Mouse (Mus musculus) midbrain, postnatal 0 days (tissue): Measurements from ENCODE around the gene Clcn7. TPM values are rescaled to one million over a fixed set of nuclear protein-coding genes. Genes with fewer than 3 reads are reported as not detected.
"Not testable (repeated sequence)": the region's sequence is repeated elsewhere in the genome, so short reads cannot be mapped to it uniquely, and the experiment has no call there.

Source experiments
- ATAC-seq: fragments of 200-750 bp; cut with Nextera tagmentation; 2 replicates; pipeline ENCODE4 v1.8.0; 2017; ENCODE audit warnings: moderate number of reproducible peaks, mild to moderate bottlenecking, moderate TSS enrichment, moderate library complexity; ENCODE audit not compliant: low FRiP score
- DNase-seq: peaks from one replicate; pipeline ENCODE4 v3.0.0-alpha.2; 2015; ENCODE audit warnings: low spot score
- H3K27ac ChIP-seq: fragments of 300-500 bp; sonication (generic); 2 replicates; pipeline ENCODE4 v1.5.1; 2014; ENCODE audit warnings: low read depth, mild to moderate bottlenecking, low read length, mixed read lengths
- H3K27me3 ChIP-seq: fragments of 300-500 bp; sonication (generic); 2 replicates; pipeline ENCODE4 v1.6.1; 2014; ENCODE audit warnings: low read length, control low read depth, mixed read lengths; ENCODE audit not compliant: insufficient read depth
- H3K36me3 ChIP-seq: fragments of 300-500 bp; sonication (generic); 2 replicates; pipeline ENCODE4 v1.6.1; 2014; ENCODE audit warnings: low read length, control low read depth, mixed read lengths; ENCODE audit not compliant: insufficient read depth
- H3K4me1 ChIP-seq: fragments of 300-500 bp; sonication (generic); 2 replicates; pipeline ENCODE4 v1.6.1; 2014; ENCODE audit warnings: mild to moderate bottlenecking, control low read depth, antibody characterized with exemption, low read length, mixed read lengths; ENCODE audit not compliant: insufficient read depth
- H3K4me2 ChIP-seq: fragments of 300-500 bp; sonication (generic); 2 replicates; pipeline ENCODE4 v1.6.1; 2014; ENCODE audit warnings: low read depth, mild to moderate bottlenecking, low read length, mixed read lengths; ENCODE audit not compliant: poor library complexity, severe bottlenecking
- H3K4me3 ChIP-seq: fragments of 300-500 bp; sonication (generic); 2 replicates; pipeline ENCODE4 v1.5.1; 2014; ENCODE audit warnings: low read depth, mild to moderate bottlenecking, low read length, moderate library complexity
- H3K9ac ChIP-seq: fragments of 300-500 bp; sonication (generic); replicated peaks from 2 replicates; pipeline ENCODE4 v1.6.1; 2014; ENCODE audit warnings: mild to moderate bottlenecking, low read length, moderate library complexity, mixed read lengths; ENCODE audit not compliant: poor library complexity, severe bottlenecking
- H3K9me3 ChIP-seq: fragments of 300-500 bp; sonication (generic); 2 replicates; pipeline ENCODE4 v1.6.1; 2016; ENCODE audit warnings: low read length, control low read depth
- CTCF ChIP-seq: IDR thresholded peaks from 2 replicates; pipeline ENCODE4 v1.5.1; 2016; ENCODE audit warnings: antibody characterized with exemption, mild to moderate bottlenecking
- WGBS: fragments of 180-500 bp; shearing (Covaris S2); extraction: QIAGEN DNeasy Blood & Tissue Kit; methylation state at CpG from one replicate; pipeline ENCODE4 v1.1.7; 2014; 5-methylcytosine and 5-hydroxymethylcytosine counted together
- polyA plus RNA-seq: library from polyadenylated mRNA; unstranded; fragments of >200 nt; fragmentation: Nextera tagmentation; extraction: Ambion mirVana; gene quantifications from 2 replicates; pipeline ENCODE4 v1.2.1, GENCODE M21; 2015
- total RNA-seq: library from RNA; depleted of rRNA; stranded (reverse); fragments of >200 nt; gene quantifications from 2 replicates; pipeline ENCODE4 v1.2.3, GENCODE M21; 2014

The Clcn7 gene
- total and polyA plus RNA-seq, 2 experiments from 2014 or later, result 25.5 to 39.5 TPM

GRCm38 (mm10) chr17:25117263-25117662 is 15.9 kb upstream of the Clcn7 start:
- peak; percentile 61 for TF ChIP-seq CTCF
- H3K4me1 ChIP-seq, result peaks cover 10% of the 10 kb centered on the region; the same call in 1 of the 2 replicates
- WGBS, result 24% methylated on average over 4 of the region's 4 CpGs
- DNase-seq, result no peak
- no peak for ATAC-seq
- H3K4me2 ChIP-seq, result no peak overlapping the region
- H3K36me3 ChIP-seq, result no peaks in the 10 kb centered on the region
- no peak overlapping the region for H3K9ac ChIP-seq
- H3K9me3 ChIP-seq, result no peaks in the 10 kb centered on the region
- H3K27me3 ChIP-seq, result no peaks in the 10 kb centered on the region
- no peak overlapping the region for H3K27ac ChIP-seq
- H3K4me3 ChIP-seq, result no peak overlapping the region

- no peak within 1 kb of the TSS for H3K4me3 ChIP-seq
- H3K9ac ChIP-seq, result no peak within 1 kb of the TSS
- WGBS, result 40% methylated on average over 3 of the region's 3 CpGs
- no peaks in the 10 kb centered on the region for H3K9me3 ChIP-seq
- TF ChIP-seq CTCF, result no peak
- DNase-seq, result no peak
- ATAC-seq, result no peak
- H3K4me2 ChIP-seq, result no peak within 1 kb of the TSS
- no peaks in the 10 kb centered on the region for H3K27me3 ChIP-seq
- H3K4me1 ChIP-seq, result peaks cover 5% of the 10 kb centered on the region; the same call in 1 of the 2 replicates
- H3K27ac ChIP-seq, result no peak within 1 kb of the TSS
- H3K36me3 ChIP-seq, result no peaks in the 10 kb centered on the region
Observed at GRCm38 (mm10) chr17:25120406-25120805, 12.8 kb upstream of the Clcn7 start, which contains the start of gene Ptx4. Gene Ptx4 (plus strand): TSS chr17:25120760.

- peak; percentile 15; the same call in 1 of the 2 replicates for TF ChIP-seq CTCF
- DNase-seq, result no peak
- H3K9ac ChIP-seq, result no peak overlapping the region
- no peaks in the 10 kb centered on the region for H3K4me1 ChIP-seq
- no peaks in the 10 kb centered on the region for H3K27me3 ChIP-seq
- H3K4me2 ChIP-seq, result no peak overlapping the region
- H3K9me3 ChIP-seq, result no peaks in the 10 kb centered on the region
- H3K27ac ChIP-seq, result no peak overlapping the region
- H3K4me3 ChIP-seq, result no peak overlapping the region
- WGBS, result 26% methylated on average over 7 of the region's 7 CpGs
- no peak for ATAC-seq
- no peaks in the 10 kb centered on the region for H3K36me3 ChIP-seq
Observed at GRCm38 (mm10) chr17:25123979-25124378, 9.2 kb upstream of the Clcn7 start.

- not testable (repeated sequence) for H3K27ac ChIP-seq, H3K27me3 ChIP-seq, H3K9me3 ChIP-seq, H3K4me2 ChIP-seq, H3K4me1 ChIP-seq, ATAC-seq, H3K9ac ChIP-seq, H3K4me3 ChIP-seq, DNase-seq, H3K36me3 ChIP-seq
- 74% methylated on average over 3 of the region's 3 CpGs for WGBS
Observed at GRCm38 (mm10) chr17:25125442-25126060, 7.6 kb upstream of the Clcn7 start.

GRCm38 (mm10) chr17:25127079-25127478 is 6.1 kb upstream of the Clcn7 start:
- WGBS, result 56% methylated on average over 8 of the region's 8 CpGs
- TF ChIP-seq CTCF, result no peak
- no peaks in the 10 kb centered on the region for H3K27me3 ChIP-seq
- no peak overlapping the region for H3K4me3 ChIP-seq
- no peak overlapping the region for H3K4me2 ChIP-seq
- H3K9ac ChIP-seq, result no peak overlapping the region
- H3K36me3 ChIP-seq, result no peaks in the 10 kb centered on the region
- DNase-seq, result peak; percentile 13
- no peaks in the 10 kb centered on the region for H3K4me1 ChIP-seq
- no peak for ATAC-seq
- no peak overlapping the region for H3K27ac ChIP-seq
- no peaks in the 10 kb centered on the region for H3K9me3 ChIP-seq

- H3K4me1 ChIP-seq, result no peaks in the 10 kb centered on the region
- no peaks in the 10 kb centered on the region for H3K36me3 ChIP-seq
- no peak overlapping the region for H3K9ac ChIP-seq
- H3K27ac ChIP-seq, result no peak overlapping the region
- ATAC-seq (no peak), DNase-seq (no peak)
- H3K27me3 ChIP-seq, result no peaks in the 10 kb centered on the region
- no peak overlapping the region for H3K4me3 ChIP-seq
- WGBS, result 79% methylated on average over 9 of the region's 9 CpGs
- no peaks in the 10 kb centered on the region for H3K9me3 ChIP-seq
- H3K4me2 ChIP-seq, result no peak overlapping the region
- TF ChIP-seq CTCF, result no peak
Observed at GRCm38 (mm10) chr17:25127681-25128080, 5.5 kb upstream of the Clcn7 start.
